Mouse (Mus musculus) hindbrain, embryonic 10.5 days (tissue): Measurements from ENCODE around the gene Ushbp1. TPM values are rescaled to one million over a fixed set of nuclear protein-coding genes. Genes with fewer than 3 reads are reported as not detected.

ENCODE experiments used
- DNase-seq: peaks from one replicate; pipeline ENCODE4 v3.0.0-alpha.2; 2017; ENCODE audit warnings: low spot score
- H3K27ac ChIP-seq: fragments of 300-500 bp; sonication (generic); 2 replicates; pipeline ENCODE4 v1.5.1; 2016; ENCODE audit warnings: mild to moderate bottlenecking, moderate library complexity
- H3K27me3 ChIP-seq: fragments of 300-500 bp; sonication (generic); 2 replicates; pipeline ENCODE4 v1.6.1; 2016; ENCODE audit warnings: mild to moderate bottlenecking; ENCODE audit not compliant: poor library complexity, insufficient read depth, severe bottlenecking
- H3K36me3 ChIP-seq: fragments of 300-500 bp; sonication (generic); 2 replicates; pipeline ENCODE4 v1.6.1; 2016; ENCODE audit warnings: mild to moderate bottlenecking, moderate library complexity
- H3K4me1 ChIP-seq: fragments of 300-500 bp; sonication (generic); replicated peaks from 2 replicates; pipeline ENCODE4 v1.6.1; 2016; ENCODE audit warnings: mild to moderate bottlenecking
- H3K4me3 ChIP-seq: fragments of 300-500 bp; sonication (generic); 2 replicates; pipeline ENCODE4 v1.5.1; 2016; ENCODE audit warnings: mild to moderate bottlenecking, moderate library complexity
- H3K9me3 ChIP-seq: fragments of 300-500 bp; sonication (generic); 2 replicates; pipeline ENCODE4 v1.6.1; 2016; ENCODE audit warnings: mild to moderate bottlenecking, moderate library complexity
- WGBS: fragments of 180-500 bp; shearing (Covaris S2); methylation state at CpG from one replicate; pipeline ENCODE4 v1.1.7; 2016; 5-methylcytosine and 5-hydroxymethylcytosine counted together
- polyA plus RNA-seq: library from polyadenylated mRNA; unstranded; fragments of >200 nt; fragmentation: Nextera tagmentation; extraction: Ambion mirVana; gene quantifications from 2 replicates; pipeline ENCODE4 v1.2.1, GENCODE M21; 2016

Gene Ushbp1
- polyA plus RNA-seq, 1 experiment from 2014 or later, result 5.8 TPM

DNA sequence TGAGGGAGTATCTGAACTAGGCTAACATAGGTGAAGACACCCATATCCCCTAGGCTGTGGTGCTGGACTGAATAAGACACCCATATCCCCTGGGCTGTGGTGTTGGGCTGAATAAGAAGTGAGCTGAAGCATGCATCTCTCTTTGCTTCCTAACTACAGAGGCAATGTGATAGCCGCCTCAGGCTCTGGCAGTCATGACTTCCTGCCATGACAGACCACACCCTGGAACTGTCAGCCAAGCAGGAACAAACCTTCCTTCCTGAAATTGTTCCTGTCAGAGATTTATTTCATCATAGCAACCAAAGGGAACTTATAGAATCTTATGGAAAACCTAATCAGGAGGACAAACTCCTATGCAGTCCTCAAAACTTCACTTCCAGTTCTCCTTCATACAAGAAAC, 7.3 kb downstream of the Ushbp1 start:
- Histone ChIP-seq H3K4me1 (peaks cover 28% of the 10 kb centered on the region), H3K27ac (no peak overlapping the region), H3K36me3 (no peaks in the 10 kb centered on the region), H3K27me3 (no peaks in the 10 kb centered on the region), H3K4me3 (no peak overlapping the region), H3K9me3 (no peaks in the 10 kb centered on the region)
- 81% methylated on average over 1 of the region's 1 CpGs for WGBS
- DNase-seq, result no peak

DNA sequence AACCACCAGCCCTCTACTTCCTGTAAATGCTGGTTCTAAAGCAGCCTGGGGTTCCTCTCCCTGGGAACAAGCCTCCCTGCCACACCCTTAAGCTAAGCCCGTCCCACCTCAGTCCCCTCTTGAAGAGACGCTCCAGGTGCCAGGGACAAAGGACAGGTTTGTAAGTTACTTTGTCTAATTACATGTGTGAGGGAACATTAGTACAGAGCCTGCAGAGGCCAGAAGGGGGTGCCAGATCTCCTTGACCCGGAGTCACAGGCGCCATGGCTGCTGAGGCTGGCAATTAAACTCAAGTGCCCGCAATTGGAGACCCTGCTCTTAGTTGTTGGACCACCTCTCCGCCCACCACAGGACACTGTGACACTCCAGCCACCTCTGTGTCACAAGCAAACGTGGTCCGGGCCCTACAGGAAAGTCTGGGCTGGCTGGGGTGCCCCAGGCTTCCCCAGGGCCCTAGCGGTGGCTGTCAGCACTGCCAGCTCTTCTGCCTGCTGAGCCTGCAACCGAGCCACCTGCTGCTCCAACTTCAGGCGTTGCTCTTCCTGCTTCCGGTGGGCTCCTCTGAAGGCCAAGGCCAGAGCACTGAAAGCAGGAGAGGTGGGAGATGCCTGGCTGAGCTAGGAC, 10.3 kb downstream of the Ushbp1 start:
- Histone ChIP-seq H3K4me1 (peaks cover 35% of the 10 kb centered on the region), H3K36me3 (no peaks in the 10 kb centered on the region), H3K4me3 (peak overlapping the region; percentile 14), H3K9me3 (no peaks in the 10 kb centered on the region), H3K27ac (peak overlapping the region; percentile 99), H3K27me3 (no peaks in the 10 kb centered on the region)
- no peak for DNase-seq
- 76% methylated on average over 12 of the region's 12 CpGs for WGBS

DNA sequence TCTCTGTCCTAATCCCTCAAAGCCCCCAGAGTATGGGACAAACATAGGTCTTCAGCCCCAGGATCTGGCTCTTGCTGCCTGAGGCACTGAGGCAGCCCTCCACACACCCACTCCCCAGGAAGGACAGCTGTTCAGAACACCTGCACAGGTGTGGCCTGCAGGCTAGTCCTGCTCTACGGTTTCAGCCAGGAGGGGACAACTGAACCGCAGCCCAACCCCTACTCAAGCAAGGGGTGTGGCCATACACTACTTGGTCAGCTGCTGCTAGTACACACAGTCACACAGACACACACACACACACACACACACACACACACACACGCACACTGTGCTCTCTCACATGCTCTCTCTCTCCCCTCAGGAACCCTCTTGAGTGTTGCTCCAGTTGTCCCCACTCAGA, 11.7 kb downstream of the Ushbp1 start:
- no peak for DNase-seq
- 32% methylated on average over 3 of the region's 3 CpGs for WGBS
- peak overlapping the region; percentile 99 for H3K27ac ChIP-seq

DNA sequence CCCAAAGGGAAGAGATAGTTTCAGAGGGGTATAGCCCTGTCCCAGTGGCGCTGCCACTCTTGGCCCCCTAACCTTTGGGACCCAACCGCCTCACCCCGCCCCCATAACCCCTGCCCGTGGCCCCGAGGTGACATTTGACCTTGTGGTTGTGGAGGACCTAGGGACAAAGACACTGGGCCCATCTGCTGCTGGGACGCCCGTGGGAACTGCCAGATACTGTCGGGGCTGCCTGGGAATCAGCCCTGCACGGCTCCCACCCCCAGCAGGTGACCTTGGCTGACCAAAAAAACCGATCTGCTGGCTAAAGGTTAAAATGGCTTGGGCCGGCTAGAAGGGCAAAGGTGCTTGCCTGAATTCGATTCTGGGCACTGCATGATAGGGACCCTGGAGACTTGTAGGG, 12.2 kb downstream of the Ushbp1 start:
- WGBS, result 6% methylated on average over 12 of the region's 12 CpGs
- Histone ChIP-seq H3K9me3 (no peaks in the 10 kb centered on the region), H3K27ac (peak overlapping the region; percentile 99), H3K4me3 (peak overlapping the region; percentile 98), H3K4me1 (peaks cover 54% of the 10 kb centered on the region), H3K36me3 (peaks cover 7% of the 10 kb centered on the region), H3K27me3 (no peaks in the 10 kb centered on the region)
- DNase-seq, result peak; percentile 73

More for the DNA sequence above, 11.7 kb downstream of the Ushbp1 start:
- Histone ChIP-seq H3K4me3 (peak overlapping the region; percentile 98), H3K36me3 (peaks cover 2% of the 10 kb centered on the region; the same call in 1 of the 2 replicates), H3K4me1 (peaks cover 50% of the 10 kb centered on the region), H3K9me3 (no peaks in the 10 kb centered on the region), H3K27me3 (no peaks in the 10 kb centered on the region)

DNA sequence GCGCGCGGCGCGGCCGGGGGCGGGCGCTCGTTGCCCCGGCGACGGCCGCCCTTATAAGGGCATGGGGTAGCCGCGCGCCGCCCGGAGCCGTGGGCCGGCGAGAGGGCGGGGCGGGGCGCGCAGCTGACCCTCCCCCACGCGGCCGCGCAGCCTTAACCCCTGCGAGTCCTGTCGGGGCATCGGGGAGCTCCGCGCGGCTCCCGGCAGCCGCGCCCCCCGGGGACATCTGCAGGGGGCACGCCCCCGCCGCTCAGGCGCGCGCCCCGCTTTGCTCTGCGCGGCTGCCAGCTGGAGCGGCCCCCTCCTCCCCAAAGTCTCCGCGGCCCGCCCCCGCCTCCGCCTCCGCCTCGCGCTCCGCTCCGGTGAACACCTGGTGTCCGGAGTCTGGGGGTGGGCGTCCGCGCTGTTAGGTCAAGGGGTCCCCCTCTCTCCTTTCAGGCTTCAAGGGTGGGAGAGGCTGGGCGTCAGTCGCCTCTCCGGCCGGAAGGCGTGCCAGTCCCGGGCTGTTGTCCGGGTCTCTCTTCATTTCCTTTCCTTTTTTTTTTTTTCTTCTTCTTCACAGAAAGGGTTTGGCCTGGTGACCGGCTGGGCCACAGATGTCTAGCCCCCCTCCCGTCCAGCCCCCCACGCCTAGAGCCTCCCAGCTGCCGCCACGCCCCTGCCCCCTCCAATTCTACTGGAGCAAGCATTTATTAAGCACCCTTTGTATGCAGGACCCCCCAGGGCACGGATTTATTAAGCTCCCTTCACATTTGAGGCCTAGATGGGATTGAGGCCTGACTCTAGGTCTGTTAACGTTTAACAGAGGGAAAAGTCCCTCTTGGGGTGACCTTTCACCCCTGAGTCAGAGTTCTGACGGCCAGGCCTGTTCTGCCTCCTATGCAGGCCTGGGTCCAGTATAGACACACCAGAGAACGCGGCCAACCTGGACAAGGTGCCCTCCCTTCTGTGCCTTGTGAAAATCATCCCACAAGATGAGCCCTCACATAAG, 13.3 kb downstream of the Ushbp1 start:
- Histone ChIP-seq H3K36me3 (peaks cover 18% of the 10 kb centered on the region), H3K4me1 (peaks cover 66% of the 10 kb centered on the region), H3K4me3 (peak overlapping the region; percentile 98), H3K27ac (peak overlapping the region; percentile 99), H3K9me3 (no peaks in the 10 kb centered on the region), H3K27me3 (no peaks in the 10 kb centered on the region)
- WGBS, result under 1% methylated on average over 79 of the region's 80 CpGs
- peak; percentile 92 for DNase-seq

DNA sequence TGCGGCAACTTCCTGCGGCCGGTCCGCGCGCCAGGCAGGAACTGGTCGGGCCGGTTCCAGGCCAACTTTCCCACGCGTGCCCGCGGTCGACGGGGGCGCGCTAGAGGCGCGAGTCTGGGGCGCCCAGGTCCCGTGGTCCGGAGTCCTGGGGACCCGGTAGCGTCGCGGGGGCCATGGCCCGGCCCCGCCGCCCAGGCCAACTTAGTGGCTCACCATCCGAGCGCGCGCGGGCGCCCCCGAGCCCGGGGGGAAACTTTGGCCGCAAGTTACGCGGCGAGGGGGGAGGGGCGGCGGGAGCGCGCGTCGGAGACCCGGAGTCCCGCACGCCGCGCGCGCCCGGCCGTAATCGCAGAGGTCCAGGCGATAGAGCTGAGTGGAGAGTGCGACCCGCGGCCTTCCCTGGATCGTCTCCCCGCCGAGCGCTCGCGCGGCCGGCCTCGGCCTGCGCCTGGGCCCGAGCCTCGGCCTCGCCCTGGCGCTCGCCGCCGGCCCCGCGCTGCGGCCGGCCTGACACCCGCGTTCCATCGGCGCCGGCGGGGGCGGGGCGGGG, 14.1 kb downstream of the Ushbp1 start, which contains the start of gene Nr2f6:
Gene Nr2f6, minus strand, starts transcription at position 540 of the 550 bp plus-strand sequence.
- H3K4me1 ChIP-seq, result peaks cover 73% of the 10 kb centered on the region
- WGBS, result 2% methylated on average over 89 of the region's 89 CpGs

DNA sequence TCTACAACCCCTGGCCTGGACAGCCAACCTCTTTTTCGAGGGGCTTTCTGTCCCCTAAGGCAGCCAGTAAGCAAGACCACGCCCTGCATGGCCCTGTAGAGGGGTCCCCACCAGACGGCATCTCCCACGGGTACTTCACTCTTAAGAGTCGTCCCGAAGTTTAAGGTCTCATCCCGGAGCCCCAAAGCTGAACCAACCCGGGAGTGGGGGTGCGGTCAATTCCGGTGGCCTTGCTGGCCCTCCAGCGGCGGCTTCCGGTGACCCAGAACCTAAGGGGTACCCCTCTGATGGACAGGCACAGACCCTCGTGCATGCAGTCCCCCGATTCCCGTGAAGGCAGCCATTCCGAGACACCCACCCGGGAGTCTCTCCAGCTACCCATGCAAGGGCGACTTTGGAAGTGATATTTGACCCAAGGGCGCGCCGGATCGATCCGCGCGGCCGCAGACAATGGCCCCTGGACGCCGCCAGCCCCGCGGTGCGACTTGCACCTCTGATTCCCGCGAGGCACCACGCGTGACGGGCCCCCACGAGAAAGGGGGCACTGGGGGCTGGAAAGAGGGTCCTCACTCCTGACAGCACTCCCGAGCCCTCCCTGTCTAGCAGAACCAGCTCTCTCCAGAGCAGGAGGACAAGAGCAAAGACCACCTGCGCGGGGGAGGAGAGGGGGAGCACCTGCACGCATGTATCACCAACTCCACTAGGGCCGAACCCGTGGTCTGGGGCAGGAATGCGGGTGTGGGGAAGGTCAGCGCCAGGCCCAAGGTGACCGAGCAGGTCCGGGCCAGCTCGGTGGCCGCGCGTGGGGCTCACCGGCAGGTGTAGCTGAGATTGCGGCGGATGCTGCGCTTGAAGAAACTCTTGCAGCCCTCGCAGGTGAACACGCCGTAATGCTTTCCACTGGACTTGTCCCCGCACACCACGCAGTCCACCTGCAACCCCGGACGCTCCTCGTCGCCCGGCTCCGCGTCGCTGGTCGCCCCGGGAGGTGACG, 15.1 kb downstream of the Ushbp1 start:
- Histone ChIP-seq H3K4me1 (peaks cover 80% of the 10 kb centered on the region), H3K27me3 (peaks cover 9% of the 10 kb centered on the region; the same call in 1 of the 2 replicates), H3K9me3 (no peaks in the 10 kb centered on the region), H3K4me3 (peak overlapping the region; percentile 98), H3K36me3 (peaks cover 36% of the 10 kb centered on the region), H3K27ac (peak overlapping the region; percentile 99)
- WGBS, result 1% methylated on average over 72 of the region's 72 CpGs
- DNase-seq, result peak; percentile 47

More for the DNA sequence above, 14.1 kb downstream of the Ushbp1 start, which contains the start of gene Nr2f6:
- H3K27me3 ChIP-seq, result peaks cover 6% of the 10 kb centered on the region; the same call in 1 of the 2 replicates
- H3K27ac ChIP-seq, result peak within 1 kb of the TSS; percentile 99
- DNase-seq, result peak; percentile 83
- no peaks in the 10 kb centered on the region for H3K9me3 ChIP-seq
- peak within 1 kb of the TSS; percentile 98 for H3K4me3 ChIP-seq
- H3K36me3 ChIP-seq, result peaks cover 26% of the 10 kb centered on the region

DNA sequence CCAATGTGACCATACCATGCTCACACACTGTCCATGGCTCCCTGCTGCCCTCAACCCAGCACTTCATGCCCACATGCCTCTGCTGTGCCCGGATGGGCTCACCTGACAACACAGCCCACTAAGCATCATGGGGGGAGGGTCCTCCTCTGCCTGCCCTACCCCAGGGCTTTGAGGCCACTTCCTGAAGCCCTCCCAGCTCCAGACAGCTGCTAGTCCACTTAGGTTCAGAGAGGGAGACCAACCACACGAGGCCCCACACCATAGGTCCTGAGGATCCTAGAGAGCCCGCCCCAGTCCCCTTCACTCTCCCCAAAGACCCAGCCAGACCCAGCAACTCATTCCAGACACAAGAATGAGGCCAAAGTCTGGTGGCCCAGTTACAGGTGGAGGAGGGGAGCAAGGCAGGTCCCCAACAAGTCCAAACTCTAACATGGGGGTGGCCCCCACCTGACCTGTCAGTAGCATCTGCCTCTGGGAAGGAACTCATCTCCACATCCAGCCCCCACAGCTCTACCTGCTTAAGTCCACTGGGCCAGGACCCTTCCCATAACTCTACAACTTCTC, 16.0 kb downstream of the Ushbp1 start:
- Histone ChIP-seq H3K27me3 (peaks cover 9% of the 10 kb centered on the region; the same call in 1 of the 2 replicates), H3K4me1 (peaks cover 87% of the 10 kb centered on the region), H3K4me3 (peak overlapping the region; percentile 98), H3K9me3 (no peaks in the 10 kb centered on the region), H3K27ac (peak overlapping the region; percentile 99), H3K36me3 (peaks cover 45% of the 10 kb centered on the region)
- WGBS, result 26% methylated on average over 3 of the region's 3 CpGs
- no peak for DNase-seq

DNA sequence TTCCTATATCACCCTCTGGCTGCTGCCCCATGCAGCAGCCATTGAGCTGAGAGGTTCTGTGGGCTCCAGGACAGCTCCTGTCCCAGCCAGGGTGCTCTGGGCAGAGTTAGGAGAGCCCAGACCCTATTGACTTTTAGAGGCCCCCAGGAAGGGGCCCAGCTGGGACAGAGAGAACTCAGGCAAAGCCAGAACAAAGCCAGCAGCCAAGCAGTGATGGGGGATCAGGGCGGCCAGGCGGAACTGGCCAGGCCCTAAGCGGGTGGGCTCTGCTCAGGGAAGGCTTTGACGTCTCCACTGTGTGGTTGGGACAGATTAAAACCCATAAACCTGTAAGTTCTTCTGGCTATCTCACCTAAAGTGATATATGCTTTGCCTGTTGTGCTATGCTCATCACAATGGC, 16.6 kb downstream of the Ushbp1 start:
- DNase-seq, result no peak
- Histone ChIP-seq H3K27me3 (peaks cover 9% of the 10 kb centered on the region; the same call in 1 of the 2 replicates), H3K9me3 (no peaks in the 10 kb centered on the region), H3K4me1 (peaks cover 87% of the 10 kb centered on the region), H3K4me3 (peak overlapping the region; percentile 98), H3K27ac (peak overlapping the region; percentile 99), H3K36me3 (peaks cover 51% of the 10 kb centered on the region)
- WGBS, result 21% methylated on average over 4 of the region's 4 CpGs

DNA sequence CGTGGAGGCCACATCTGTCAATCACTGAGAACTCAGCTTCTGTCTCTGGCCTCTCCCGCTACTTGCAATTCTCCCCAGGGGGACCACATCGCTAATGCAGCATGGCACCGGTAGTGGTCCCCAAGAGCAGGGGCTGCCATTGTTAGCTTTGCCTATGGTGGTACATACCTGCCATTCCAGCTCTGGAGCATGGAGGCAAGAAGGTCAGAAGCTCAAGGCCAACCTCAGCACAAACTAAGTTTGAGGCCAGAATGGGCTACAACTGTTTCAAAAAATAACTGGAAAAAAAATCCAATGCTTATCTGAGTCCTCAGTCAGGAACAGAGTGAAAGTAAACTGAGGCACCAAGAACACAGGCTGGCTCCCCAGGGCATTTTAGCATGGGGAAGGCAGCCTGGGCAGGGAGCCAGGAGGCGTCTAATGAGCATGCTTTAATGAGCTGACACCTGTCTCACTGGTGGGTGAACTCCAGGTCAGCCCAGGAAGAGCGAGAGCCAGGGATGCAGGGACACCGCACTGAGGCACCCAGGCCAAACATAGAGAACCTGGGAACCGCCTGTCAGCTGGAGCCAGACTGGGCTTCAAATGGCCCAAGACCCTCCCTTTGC, 19.1 kb downstream of the Ushbp1 start:
- Histone ChIP-seq H3K4me1 (peaks cover 66% of the 10 kb centered on the region), H3K4me3 (peak overlapping the region; percentile 98), H3K9me3 (no peaks in the 10 kb centered on the region), H3K36me3 (peaks cover 76% of the 10 kb centered on the region), H3K27ac (peak overlapping the region; percentile 81), H3K27me3 (peaks cover 9% of the 10 kb centered on the region; the same call in 1 of the 2 replicates)
- 41% methylated on average over 8 of the region's 8 CpGs for WGBS
- no peak for DNase-seq
